Mouse (Mus musculus): ENCODE data around the gene Gm20388.
A peak's percentile ranks its signal among the peaks of the same experiment; 100 is the strongest.

The Gm20388 gene

DNA sequence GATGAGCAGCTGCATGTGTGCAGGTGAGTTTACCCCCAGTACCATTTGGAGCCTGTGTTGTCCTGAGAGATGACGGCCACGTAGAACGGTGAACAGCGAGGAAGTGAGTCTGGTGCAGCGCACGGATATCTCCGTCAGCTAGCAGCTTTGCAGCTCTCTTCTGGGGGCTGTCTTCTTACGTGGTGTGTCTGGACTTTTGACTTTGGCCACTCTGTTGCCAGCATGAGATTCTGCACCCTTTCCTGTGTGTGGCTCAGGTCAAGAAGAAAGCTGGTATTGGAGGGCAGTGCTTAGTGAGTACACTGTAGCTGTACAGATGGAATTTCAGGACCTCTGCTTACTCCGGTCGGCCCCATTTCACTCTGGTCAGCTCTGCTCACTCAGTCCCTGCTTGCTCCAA, 47.4 kb downstream of the Gm20388 start:
- no peak for DNase-seq (ENCODE audit: low spot score in 2 of 2)

DNA sequence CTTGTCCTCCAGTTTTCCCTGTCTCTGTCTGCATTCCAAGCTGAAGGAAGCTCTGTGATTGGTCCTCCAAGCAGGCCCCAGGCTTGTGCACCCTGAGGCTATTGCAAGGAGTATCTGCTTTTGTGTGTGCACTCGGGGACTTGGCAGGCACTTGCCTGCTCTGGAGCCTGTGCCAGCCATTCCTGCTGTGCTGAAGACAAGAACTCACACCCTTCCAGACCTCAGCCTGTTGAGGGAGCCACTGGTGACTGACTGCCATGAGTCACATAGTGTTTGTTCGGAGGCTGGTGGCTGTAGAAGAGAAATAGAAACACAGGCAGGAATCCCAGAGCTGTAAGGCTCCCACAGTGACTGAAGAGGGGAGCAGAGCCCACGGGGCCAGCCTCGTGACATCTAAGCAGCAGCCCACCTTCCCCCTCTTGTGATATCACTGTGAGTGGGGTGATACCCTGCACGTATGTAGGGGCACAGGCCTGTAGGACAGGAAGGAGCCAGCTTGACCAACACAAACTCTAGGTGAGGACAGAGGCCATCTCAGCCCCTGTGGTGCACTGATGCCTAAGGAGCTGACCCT, 50.0 kb downstream of the Gm20388 start:
- DNase-seq (ENCODE audit: low spot score in 2 of 2), result no peak

DNA sequence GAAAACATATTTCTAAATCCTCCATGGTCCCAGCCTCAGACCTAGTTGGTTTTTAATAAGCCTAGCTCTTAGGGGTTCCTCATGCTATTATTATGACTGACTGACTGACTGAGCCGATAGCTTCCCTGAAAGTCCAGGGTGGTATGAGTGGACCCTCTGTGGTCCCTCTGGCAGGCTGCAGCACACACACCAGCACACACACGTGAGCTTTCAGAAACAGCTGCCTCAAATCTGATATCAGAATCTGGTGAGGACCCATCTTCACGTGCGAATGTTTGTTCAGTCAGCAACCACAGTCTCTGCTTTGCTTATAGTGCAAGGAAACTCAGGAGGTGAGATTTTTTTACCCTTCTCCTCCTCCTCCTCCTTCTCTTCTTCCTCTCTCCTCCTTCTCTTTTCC, 54.2 kb downstream of the Gm20388 start:
- no peak for DNase-seq (ENCODE audit: low spot score in 2 of 2)

DNA sequence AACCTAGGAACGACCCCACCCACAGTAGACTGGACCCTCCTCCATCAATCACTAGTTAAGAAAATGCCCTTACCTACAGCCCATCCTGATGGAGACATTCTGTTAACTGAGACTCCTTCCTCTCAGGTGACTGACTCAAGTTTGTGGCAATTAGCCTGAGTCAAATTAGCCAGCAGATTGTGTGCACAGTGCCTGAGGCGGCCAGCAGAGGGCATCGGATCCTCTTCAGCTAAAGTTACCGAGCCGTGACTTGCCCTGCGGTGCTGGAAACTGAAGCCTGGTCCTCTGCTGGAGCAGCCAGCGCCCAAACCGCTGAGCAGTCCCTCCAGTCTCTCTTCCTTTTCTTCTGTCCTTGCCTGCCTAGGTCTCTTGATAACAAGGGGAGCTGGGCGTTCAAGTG, 56.8 kb downstream of the Gm20388 start:
- DNase-seq (ENCODE audit: low spot score in 2 of 2), result no peak

DNA sequence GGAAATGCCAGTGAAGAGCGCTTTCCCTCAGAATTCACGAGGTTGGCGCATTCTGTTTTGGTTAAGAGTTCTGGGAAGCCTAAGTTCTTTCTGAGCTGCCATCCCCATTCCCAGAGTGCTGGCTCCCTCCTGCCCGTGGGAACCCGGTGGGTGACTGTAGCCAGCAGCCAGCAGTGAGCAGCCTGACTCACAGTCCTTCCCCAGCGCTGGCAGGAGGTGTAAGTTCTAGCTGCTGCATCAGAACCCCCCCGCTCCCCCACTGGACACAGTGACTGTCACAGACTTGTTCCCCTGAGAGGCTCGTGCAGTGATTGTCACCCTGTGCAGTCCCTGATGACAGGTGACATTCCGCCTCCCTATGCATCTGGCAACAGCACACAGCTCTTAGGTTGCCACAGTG, 59.5 kb downstream of the Gm20388 start:
- DNase-seq (ENCODE audit: low spot score in 2 of 2), result no peak

DNA sequence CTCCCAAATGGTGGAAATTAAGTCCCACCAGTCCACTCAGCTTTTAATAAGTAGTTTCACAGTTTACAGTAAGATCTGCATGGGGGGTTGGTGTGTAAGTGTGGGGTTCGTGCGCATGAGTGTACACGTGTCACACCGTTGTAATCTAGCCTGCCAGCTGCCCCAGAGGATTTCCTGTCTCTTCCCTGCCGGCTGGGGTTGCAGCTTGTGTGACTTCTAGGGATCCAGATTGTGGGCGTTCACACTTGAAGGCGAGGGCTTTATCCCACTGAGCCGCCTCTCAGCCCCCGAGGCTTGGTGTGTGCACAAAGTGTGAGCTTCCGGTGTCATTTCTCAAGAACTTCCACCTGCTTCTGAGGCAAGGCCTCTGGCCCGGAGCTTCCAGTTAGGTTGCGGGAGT, 61.9 kb downstream of the Gm20388 start:
- no peak for DNase-seq (ENCODE audit: low spot score in 2 of 2)

DNA sequence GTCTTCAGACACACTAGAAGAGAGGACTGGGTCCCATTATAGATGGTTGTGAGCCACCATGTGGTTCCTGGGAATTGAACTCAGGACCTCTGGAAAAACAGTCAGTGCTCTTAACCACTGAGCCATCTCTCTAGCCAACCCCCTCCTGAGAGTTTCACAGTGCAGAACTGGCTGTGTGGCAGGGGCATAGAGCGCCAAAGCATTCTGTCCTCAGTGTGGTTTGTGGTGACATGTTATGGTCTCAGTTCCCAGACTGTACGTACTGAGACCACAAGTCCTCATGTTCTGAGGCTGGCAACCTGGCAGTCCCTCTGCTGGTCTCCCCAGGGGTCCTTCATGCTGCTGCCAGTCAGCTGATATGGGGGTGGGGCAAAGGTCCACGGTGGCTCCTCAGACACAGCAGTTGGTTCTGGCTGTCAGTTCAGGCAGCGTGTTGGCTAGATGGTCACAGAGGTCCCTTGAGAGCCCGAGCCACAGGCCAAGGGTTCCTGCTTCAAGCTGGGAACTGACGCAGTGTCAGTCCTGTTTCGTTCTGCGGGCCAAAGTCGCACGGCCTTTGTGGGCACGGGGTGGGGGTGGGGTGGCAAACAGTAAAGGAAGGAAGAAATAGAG, 68.2 kb downstream of the Gm20388 start:
- DNase-seq (ENCODE audit: low spot score in 2 of 2), result no peak

DNA sequence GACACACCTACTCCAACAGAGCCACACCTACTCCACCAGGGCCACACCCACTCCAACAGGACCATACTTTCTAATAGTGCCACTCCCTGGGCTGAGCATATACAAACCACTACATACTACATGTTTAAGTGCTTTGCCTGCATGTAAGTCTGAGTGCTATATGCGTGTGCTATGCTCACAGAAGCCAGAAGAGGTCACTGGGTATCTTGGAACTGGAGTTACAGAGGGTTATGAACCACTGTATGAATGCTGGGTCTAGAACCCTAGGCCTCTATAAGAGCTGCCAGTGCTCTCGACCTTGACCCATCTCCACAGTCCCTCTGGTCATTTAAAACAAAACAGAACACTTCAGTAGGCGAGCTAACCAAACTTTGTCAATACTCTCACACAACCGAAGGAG, 70.6 kb downstream of the Gm20388 start:
- no peak for DNase-seq (ENCODE audit: low spot score in 2 of 2)

DNA sequence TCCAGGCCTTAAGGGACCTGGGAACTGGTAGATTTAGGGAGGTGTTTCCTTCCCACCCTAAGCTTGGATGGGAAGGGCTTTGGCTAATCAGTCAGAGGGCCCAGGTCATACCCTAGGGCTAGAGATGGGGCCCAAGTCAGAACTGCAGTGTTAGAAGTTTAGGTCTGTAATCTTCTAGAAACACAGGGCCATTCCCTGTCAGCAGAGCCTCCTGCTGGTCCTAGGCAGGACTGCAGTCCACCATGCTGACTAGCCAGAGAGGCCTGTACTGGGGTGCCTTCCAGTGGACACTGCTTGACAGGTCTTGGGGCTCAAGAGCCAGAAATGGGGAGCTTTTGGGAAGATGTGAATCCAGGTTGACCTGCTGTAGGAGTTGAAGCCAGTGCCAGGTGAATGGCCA, 73.4 kb downstream of the Gm20388 start:
- no peak for DNase-seq (ENCODE audit: low spot score in 2 of 2)

DNA sequence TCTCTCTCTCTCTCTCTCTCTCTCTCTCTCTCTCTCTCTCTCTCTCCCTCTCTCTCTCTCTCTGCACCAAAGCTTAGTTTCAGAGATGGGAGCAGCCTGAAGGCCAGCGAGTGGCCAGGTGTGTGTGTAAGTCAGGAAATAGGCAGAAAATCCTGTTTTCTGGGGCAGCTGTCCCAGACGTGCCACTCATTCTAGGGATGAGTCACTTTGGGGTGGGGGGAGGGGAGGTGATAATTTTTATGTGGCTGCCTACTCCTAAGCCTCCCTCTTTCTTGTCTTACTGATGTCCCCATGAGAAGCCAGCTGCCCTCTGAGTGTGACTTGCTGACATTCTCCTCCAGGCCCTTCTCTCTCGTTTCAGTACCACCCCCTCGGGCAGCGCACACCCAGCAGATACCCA, 75.5 kb downstream of the Gm20388 start:
- no peak for DNase-seq (ENCODE audit: low spot score in 2 of 2)

DNA sequence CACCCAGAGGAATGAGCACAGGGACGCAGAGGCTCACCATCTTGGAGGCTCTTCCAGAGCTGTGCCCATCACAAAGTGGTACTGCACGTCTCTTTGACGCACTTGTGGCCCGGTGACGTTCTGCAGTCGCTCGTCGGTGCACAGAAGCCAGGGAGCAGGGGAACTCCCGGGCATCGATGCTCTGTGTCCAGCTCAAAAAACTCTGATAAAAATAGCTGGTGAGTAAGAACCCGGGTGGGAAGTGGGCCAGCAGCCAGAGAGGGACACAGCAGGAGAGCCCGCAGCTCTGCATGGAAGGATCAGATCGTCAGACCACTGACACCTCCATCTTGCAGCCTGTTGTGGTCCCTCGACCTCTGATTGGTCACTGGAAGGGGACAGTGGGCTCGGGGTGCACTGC, 77.4 kb downstream of the Gm20388 start:
- no peak for DNase-seq (ENCODE audit: low spot score in 2 of 2)

DNA sequence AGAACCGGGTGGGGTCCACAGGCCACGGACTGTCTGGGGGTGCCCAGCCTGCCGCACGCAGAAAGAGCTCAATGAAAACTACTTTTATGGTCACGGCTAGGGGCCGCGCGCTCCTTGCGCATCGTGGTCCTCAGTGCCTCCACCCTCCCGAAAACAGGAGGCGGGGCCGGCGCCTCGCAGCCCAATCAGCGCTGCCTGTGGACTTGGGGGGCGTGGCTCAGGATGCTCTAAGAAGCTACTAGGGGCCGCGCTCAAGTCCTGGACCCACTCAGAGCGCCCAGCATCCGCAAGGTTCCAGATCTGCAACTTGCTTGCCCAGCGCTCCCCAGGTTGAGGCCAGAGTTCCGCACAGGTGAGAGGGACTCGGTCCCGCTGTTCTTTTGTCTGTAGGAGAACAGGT, 81.6 kb downstream of the Gm20388 start, which contains the start of gene Crispld2:
Gene Crispld2, plus strand, starts transcription at position 190 of the 400 bp plus-strand sequence.
- DNase-seq (ENCODE audit: low spot score in 2 of 2), result peak in 1 of 2 experiments; percentile 41

DNA sequence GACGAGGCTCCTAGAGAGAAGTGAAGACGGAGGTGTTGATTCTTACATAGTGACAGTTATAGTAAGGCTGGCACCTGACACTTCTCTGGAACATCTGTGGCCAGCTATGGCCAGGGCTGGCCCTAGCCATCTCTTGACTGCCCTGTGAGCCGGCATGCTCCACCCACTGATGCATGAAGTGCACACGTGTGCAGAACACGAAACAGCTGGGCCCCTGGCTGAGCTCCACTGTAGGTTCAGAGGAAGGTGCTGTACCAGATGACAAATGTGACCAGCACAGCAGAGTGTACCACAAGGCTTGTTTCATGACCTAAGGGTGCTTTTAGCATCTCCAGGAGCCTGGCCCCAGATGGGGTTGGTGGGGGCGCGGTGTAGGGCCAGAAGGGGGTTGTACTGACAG, 83.5 kb downstream of the Gm20388 start:
- no peak for DNase-seq (ENCODE audit: low spot score in 2 of 2)

DNA sequence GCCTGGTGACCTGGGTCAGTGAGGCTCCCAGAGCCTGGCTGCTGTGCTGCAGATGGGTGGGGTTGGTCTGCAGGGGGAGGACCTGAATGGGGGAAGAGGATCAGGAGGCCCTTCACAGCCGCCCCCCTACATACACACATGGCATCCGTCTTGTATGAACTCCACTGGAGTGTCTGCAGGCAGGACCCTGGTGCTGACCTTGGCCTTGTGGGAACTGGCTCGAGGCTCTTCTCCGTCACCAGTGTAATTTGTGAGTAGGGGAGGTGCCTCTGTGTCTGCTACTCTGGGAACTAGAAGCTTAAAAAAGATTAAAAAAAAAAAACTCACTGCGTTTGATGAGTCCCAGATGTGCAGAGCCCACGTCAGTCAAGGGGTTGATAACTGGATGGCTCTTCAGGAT, 83.9 kb downstream of the Gm20388 start:
- no peak for DNase-seq (ENCODE audit: low spot score in 2 of 2)

DNA sequence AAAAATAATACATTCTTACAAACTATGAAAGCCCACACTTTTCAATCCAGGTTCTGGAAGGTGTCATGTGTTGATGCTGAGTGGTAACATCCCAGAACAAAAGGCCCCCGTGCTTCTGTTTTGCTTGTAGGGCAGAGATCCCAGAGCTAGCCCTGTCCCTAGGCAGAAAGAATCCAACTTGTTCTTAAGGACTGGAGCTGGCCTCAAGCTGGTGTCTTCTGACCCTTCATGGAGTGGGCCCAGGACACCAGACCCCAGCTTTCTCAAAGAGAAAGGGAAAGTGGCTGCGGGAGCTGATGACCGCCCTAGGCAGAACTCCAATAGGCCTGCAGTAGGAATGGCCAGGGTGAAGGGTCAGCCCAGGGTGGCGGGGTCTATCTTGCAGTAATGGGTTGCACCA, 86.6 kb downstream of the Gm20388 start:
- no peak for DNase-seq (ENCODE audit: low spot score in 2 of 2)

DNA sequence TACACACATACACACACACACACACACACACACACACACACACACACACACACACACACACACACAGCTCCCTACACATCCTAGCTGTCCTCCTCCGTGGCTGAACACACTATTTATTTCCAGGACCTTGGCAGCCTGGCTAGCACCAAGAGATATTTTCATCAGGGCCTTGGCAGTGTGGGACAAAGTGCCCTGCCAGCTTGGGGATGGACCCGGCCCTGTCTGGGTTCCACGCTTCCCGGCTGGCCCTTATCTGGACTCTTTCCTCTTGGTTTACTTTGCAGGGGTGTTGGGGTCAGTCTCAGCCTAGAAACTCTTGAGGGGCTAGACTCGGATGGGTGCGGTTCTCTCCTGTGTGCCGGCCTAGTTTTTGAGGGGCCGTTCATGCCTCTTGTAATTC, 89.8 kb downstream of the Gm20388 start:
- DNase-seq (ENCODE audit: low spot score in 2 of 2), result no peak

DNA sequence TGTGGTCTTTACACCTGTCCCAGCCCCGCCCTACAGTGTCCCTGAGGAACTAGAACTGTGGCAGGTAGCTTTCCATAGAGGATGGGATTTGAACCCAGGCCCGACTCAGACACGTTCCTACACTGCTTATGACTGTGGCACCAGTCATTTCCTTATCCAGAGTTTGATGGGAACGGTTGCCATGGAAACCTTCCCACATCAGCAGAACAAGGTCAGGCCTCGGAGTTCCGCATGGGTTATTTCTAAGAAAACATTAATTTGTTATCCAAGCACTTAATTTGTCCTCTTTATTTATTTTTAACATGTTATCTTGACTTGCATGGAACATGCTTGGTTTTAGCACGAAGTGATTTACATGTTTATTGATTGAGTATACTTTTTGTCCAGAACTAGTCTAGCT, 91.1 kb downstream of the Gm20388 start:
- DNase-seq (ENCODE audit: low spot score in 2 of 2), result no peak

DNA sequence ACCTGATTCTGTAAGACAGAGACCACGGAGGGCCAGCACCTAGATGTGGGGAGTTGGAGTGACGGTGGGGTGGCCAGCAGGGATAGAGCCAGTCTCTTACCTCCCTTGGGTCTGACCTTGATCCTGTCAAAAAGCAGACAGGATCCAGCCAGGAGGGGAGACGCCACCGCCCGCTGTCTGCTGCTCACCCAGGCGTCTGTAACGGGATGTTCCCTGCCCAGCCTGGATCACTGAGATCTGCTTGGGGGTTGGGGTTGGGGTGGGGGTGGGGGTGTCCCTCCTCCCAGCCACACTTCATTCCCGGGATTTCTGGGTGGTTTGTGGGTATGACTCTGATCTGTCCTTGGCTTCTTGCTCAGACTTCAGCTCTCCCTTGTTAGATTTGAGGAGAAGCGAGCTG, 91.7 kb downstream of the Gm20388 start:
- no peak for DNase-seq (ENCODE audit: low spot score in 2 of 2)

DNA sequence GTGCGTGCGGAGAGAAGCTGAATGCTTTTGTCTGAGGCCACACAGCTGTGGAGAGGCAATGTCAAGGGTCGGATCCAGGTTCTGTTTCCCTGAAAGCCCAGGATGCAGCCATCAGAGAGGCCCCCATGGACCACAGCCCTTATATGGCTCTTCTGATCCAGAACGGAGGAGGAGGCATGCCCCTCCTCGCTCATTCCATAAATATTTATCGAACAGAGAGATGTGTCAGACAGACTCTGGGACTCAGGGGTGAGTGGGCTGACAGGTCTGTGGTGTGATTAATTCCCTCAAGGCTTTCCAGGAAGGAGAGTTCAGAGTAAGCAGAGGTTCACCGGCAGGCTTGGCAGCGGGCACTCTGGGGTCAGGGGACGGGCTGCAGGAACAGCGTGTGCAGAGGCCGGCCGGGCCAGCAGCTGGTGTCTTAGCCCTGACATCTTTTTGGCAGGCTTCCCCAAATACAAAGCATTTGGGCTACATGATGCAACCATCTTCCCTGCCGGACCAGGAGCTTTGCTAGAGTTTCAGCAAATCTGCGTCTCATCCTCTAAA, 93.6 kb downstream of the Gm20388 start:
- no peak for DNase-seq (ENCODE audit: low spot score in 2 of 2)

DNA sequence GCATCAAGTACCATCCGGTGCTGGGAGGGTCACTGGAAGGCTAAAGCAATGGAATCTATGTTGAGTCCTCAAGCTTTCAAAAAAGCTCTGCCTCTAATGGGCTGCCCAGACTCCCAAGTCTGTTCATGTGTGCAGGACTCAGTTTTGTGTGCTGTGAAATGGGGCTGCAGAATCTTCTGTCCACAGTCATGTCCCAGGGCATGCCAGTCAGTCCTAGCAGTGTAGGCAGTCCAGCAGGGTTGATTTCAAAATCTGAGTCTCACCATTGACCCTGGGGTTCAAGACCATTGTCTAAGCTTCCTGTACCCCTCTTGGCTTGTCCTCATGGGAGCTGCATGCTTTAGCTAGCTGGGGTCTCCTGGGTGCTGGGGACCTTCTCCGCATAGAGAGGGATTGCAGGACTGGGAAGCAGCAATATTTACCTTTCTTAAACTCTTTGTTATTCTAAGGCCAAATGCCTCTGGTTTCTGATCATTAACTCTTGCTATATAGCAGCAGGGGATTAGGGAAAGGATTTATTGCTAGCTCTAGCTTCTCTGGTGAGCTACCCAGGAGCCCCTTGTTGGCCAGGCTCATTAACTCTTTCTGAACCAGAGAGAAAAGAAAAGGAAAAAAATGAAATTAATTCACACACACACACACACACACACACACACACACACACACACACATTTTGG, 94.2 kb downstream of the Gm20388 start:
- DNase-seq (ENCODE audit: low spot score in 2 of 2), result no peak

DNA sequence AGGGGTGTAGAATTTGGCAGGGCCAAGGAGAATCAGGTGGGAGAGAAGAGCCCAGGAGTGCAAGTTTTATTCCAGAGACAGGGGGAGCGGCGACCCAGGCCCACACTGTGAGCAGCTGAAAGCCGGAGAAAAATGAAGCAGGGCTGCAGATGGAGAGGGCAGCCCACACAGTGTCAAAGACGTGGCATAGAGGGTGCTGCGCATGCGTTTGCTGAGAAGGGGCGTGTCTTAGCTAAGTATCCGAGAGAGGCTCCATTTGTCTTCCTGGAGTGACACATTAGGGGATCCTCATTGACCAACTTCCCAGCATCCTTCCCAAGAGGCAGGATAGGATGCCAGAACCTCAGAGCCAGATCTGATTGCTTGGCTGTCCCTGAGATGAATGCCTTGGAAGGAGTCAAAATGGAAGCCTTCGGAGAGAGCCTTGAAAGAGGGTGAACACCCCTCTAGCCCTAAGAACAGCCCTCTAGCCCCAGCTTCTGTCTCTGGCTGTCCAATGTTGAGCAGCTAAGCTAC, 96.1 kb downstream of the Gm20388 start:
- DNase-seq (ENCODE audit: low spot score in 2 of 2), result no peak

DNA sequence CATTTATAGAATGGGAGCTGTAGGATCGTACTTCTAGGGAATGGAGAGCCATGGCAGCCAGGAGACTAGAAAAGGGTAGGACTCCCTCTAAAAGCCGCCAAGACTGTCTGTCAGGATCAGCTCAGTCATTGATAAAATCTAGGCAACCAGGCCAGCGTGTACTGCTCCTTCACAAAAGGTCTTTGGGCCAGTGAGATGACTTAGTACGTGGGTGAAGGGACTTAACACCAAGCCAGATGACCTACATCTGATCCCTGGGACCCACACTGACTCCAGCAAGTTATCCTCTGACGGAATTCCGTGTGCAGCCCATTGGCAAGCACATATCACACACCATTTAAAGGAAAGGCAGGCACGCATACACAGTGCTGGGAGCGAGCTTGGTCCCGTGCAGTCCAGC, 96.5 kb downstream of the Gm20388 start:
- DNase-seq (ENCODE audit: low spot score in 2 of 2), result no peak

DNA sequence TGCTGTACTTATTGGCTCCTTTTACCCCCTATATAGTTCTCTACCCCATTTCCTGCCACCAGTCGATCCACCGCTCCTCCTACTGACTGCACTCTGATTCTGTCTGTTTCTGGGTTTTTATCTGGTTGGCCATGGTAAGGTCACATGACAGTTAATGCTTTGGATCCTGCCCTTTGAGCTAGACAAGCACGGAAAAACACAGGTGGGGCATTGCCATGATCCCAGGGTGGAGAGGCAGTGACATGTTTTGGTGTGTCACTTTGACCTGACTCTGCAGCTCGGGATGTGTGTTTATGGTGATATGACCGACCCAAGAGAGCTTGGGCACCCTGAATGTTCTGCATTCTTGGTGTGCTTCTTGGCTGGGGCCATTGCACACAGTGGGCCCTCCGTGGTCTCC, 98.6 kb downstream of the Gm20388 start:
- no peak for DNase-seq (ENCODE audit: low spot score in 2 of 2)
